Mouse (Mus musculus) frontal cortex, adult (tissue): ENCODE measurements around the gene Tlcd2.

Experiments
- ATAC-seq: cut with Nextera tagmentation; 2 replicates; pipeline ENCODE4 v1.9.2; 2017; ENCODE audit warnings: mild to moderate bottlenecking, moderate library complexity, mixed read lengths; ENCODE audit not compliant: low TSS enrichment

The Tlcd2 gene

DNA sequence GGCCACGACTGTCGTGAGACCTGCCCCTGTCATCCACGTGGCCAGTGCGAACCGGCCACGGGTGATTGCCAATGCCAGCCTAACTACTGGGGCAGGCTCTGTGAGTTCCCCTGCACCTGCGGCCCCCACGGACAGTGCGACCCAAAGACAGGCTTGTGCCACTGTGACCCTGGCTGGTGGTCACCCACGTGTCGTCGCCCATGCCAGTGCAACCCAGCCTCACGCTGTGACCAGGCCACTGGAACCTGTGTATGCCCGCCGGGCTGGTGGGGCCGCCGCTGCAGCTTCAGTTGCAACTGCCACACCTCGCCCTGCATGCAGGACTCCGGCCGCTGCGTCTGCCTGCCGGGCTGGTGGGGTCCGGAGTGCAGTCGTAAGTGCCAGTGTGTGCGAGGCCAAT is 53.7 kb downstream of the Tlcd2 start:
- no peak for ATAC-seq

DNA sequence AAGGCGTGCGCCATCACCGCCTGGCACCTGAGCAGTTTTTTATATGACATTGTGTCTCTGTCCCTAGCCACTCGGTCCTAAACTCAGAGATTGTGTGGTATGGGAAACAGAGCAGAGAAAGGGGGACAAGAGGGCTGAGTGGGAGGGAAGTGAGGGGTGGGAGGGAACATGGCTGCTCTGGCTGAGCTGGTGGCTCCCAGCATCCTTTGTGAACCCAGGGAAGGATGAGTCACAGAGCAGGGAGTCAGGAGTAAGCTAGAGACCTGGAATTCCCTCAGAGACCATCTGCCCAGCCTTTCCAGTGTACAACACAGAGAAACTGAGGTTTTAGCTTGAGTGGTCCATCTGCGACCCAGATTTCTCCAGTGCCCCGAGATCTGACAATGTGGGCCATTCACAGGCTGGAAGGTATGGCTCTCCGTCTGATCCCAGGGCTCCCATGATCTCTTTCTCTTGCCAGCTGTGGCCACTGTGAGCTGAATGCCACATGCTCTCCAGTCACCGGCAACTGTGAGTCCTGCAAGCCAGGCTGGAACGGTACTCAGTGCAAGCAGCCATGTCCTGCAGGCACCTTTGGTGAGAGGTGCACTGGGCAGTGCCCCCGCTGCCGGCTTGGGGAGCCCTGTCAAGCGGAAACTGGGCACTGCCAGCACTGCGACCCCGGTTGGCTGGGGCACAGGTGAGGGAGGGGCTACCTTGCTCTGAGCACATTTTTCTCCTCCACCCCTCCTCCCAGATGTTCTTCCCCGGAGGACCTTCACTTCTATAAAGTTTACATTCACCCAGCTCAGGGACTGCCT is 58.5 kb downstream of the Tlcd2 start:
- peak; percentile 59; the same call in 1 of the 2 replicates for ATAC-seq
